Mouse (Mus musculus): ENCODE results near the gene Kmt2e. TPM values are rescaled to one million over a fixed set of nuclear protein-coding genes. Genes with fewer than 3 reads are reported as not detected.

Gene Kmt2e
- total RNA-seq, 2 experiments from 2014 or later, result 122 to 184 TPM

DNA sequence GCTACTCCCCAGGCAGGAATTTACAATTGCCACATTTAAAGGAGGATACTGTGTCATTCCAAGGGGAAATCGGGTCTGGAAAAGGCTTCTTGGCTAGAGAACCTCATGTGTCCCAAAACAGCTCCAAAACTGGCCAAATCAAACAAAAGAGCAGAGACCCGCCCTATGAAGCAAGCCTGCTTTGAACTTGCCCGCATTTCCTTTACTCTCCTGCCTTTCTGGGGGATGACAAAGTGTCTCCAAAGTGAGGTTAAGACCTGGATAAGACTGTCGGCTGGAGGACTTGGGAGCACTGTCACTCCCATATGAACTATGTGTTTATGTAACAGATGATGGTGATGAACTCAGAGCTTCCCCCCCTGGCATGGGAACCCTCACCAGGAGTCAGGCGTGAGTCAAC is 26.1 kb upstream of the Kmt2e start:
- ATAC-seq (replicated peaks; ENCODE audit: low FRiP score, poor library complexity, severe bottlenecking), result no peak

- no peak for ATAC-seq (replicated peaks; ENCODE audit: low FRiP score, poor library complexity, severe bottlenecking)
Measured at GRCm38 (mm10) chr5:23410040-23410717, 24.1 kb upstream of the Kmt2e start.

GRCm38 (mm10) chr5:23410718-23411101 is 23.5 kb upstream of the Kmt2e start:
- ATAC-seq (replicated peaks; ENCODE audit: low FRiP score, poor library complexity, severe bottlenecking), result no peak

DNA sequence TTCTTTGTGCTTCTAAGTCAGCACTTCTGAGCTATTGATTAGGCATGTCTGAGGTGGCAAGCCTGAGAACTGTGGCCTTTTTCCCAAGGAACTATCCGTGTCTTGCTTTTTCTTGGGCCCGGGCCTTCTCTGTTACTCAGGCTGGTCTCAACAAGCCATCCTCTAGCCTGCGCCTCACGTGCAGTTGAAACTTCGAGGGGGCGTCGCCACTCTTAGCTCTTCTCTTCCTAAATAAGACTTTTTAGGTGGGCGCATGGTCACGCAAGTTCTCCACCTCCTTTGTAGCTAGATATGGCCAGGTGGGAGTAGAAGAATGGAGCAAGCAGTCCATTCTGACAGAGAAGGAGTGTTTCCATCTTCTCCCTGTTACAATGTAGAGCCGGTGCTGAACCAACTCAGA is 22.6 kb upstream of the Kmt2e start:
- no peak for ATAC-seq (replicated peaks; ENCODE audit: low FRiP score, poor library complexity, severe bottlenecking)

- ATAC-seq (replicated peaks; ENCODE audit: low FRiP score, poor library complexity, severe bottlenecking), result no peak
Measured at GRCm38 (mm10) chr5:23412247-23412948, 21.8 kb upstream of the Kmt2e start.

- no peak for ATAC-seq (replicated peaks; ENCODE audit: low FRiP score, poor library complexity, severe bottlenecking)
Measured at GRCm38 (mm10) chr5:23413058-23413457, 21.2 kb upstream of the Kmt2e start.

- no peak for ATAC-seq (replicated peaks; ENCODE audit: low FRiP score, poor library complexity, severe bottlenecking)
Measured at GRCm38 (mm10) chr5:23413575-23414470, 20.4 kb upstream of the Kmt2e start.

- no peak for ATAC-seq (replicated peaks; ENCODE audit: low FRiP score, poor library complexity, severe bottlenecking)
Measured at GRCm38 (mm10) chr5:23414490-23415126, 19.6 kb upstream of the Kmt2e start.

- peak; percentile 58 for ATAC-seq (replicated peaks; ENCODE audit: low FRiP score, poor library complexity, severe bottlenecking)
Measured at GRCm38 (mm10) chr5:23415571-23416285, 18.5 kb upstream of the Kmt2e start.

- ATAC-seq (replicated peaks; ENCODE audit: low FRiP score, poor library complexity, severe bottlenecking), result peak; percentile 66
Measured at GRCm38 (mm10) chr5:23416286-23416643, 18.0 kb upstream of the Kmt2e start.

DNA sequence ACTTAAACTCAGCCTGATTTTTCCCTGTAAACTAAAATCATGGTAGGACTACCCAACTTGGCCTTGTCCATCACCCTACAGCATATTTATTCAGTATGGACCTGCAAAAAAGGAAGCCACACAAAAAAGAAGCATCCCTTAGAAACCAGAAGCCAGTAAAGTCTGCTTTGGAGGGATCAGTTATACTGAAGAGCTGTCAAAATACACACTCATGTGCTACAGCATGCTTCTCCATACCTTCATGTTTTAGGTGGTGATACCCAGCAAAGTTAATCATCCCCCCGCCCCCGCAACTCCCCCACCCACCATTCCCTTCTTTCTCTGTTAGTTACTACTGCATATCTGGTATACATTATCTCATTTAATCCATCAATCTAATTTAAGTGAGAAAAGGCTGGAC is 16.5 kb upstream of the Kmt2e start:
- no peak for ATAC-seq (replicated peaks; ENCODE audit: low FRiP score, poor library complexity, severe bottlenecking)

DNA sequence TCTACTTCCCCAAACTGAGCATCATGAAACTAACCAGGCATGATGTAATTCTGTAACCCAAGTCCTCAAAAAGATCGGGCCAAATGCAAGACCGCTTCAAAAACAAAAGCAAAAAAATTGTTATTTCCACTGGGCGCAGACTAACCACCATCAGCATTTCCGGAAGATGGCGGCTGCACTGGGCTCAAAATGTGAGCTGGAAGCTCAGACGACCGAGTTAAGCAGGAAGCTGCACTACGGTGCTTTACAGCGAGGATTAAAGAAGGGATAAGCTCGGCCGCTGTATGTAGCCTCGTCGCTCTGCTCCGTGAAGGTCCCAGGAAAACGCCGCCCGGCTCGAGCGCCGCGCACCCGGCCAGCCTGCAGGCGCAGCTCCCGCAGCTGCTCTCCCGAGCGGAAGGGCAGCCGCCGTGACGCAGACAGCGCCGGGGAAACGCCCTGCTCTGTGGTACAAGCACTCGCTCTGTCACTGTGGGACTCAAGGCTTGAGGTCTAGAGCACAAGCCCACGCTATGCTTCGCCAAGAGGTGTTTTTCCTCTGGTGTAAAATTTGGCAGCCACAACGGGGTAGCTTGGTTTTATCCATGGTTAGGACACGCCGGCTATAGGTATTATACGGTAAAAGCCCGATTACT is 16.0 kb upstream of the Kmt2e start:
- peak; percentile 96 for ATAC-seq (replicated peaks; ENCODE audit: low FRiP score, poor library complexity, severe bottlenecking)

DNA sequence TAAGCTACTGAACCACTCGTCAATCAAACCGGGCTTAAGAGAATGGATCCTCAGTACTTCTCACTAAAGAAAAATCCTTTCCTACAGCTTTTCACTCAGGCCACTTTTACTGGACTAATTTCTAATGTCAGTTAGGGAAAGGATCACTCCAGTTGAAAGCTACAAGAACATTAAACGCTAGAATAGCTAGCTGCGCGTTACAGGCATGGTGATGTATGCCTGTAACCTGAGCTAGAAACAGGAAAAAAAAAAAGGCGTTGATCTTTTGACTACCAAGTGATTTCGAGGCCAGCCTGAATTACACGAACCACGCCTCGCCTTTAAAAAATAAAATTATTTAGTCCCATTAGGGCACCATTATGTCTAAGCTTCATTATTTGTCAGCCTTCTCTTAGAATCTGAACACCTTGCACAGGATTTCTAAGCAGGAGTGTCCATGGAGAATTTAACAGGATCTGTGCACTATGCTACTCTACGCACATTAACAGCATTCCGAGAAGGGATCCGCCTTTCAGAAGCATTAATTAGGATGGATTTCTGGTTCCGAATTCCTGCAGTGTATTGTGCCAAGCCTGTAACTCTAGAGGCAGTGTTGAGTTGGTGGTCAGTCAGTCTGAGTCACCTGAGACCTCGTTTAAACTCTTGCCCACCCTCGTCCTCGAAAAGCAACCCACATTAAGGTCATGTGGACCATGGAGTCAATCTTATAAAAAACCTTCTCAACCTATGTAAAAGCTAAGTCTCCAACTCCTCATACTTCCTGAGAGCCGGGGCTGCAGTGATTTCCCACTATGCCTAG is 15.2 kb upstream of the Kmt2e start:
- peak; percentile 20; the same call in 1 of the 2 replicates for ATAC-seq (replicated peaks; ENCODE audit: low FRiP score, poor library complexity, severe bottlenecking)

- no peak for ATAC-seq (replicated peaks; ENCODE audit: low FRiP score, poor library complexity, severe bottlenecking)
Measured at GRCm38 (mm10) chr5:23419616-23420170, 14.5 kb upstream of the Kmt2e start.

DNA sequence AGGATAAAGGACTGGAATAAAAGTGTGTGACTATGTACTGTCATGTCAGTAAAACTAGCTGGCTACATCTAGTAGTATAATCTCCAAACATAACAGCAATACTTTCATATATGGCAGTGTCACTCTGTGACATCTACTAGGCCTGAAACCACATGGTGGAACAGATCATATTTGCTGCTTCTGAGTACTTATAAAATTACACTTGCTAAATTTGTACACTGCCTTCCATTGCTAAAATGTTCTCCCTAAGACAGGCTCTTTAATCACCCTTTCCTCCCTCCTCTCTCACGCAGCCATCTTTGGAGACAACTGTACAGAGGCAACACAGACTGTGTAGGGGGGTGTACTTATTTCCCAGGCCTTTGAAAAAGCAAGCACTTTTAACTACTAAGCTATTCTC is 13.8 kb upstream of the Kmt2e start:
- ATAC-seq (replicated peaks; ENCODE audit: low FRiP score, poor library complexity, severe bottlenecking), result no peak

GRCm38 (mm10) chr5:23421440-23421839 is 12.8 kb upstream of the Kmt2e start:
- ATAC-seq (replicated peaks; ENCODE audit: low FRiP score, poor library complexity, severe bottlenecking), result no peak

GRCm38 (mm10) chr5:23423036-23423435 is 11.2 kb upstream of the Kmt2e start:
- ATAC-seq (replicated peaks; ENCODE audit: low FRiP score, poor library complexity, severe bottlenecking), result no peak

DNA sequence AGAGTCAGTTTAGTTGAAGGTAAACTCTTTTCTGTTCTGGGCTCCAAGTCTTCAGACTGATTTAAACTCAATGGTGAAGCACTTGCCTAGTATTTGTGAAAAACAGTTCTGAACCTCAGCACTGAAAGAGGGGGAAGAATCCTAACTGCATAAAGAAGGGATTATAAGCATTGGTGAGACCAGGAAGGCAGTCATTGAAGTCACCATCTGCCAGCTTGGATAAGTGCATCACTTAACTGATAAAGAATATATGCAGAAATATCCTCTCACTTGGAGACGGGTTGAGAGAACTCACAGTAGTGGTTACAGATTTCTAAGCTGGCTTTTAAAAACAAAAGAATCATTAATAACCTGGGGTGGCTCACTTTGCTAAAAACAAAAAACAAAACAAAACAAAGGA is 6.7 kb upstream of the Kmt2e start:
- ATAC-seq (replicated peaks; ENCODE audit: low FRiP score, poor library complexity, severe bottlenecking), result no peak
